Mouse (Mus musculus) testis, postnatal 14 days (tissue): Measurements from ENCODE around the gene Olfr1448.
"Not testable (repeated sequence)": the region's sequence is repeated elsewhere in the genome, so short reads cannot be mapped to it uniquely, and the experiment has no call there.

Source experiments
- DNase-seq: peaks from one replicate; pipeline ENCODE4 v3.0.0; 2021; ENCODE audit warnings: low spot score

Gene Olfr1448

DNA sequence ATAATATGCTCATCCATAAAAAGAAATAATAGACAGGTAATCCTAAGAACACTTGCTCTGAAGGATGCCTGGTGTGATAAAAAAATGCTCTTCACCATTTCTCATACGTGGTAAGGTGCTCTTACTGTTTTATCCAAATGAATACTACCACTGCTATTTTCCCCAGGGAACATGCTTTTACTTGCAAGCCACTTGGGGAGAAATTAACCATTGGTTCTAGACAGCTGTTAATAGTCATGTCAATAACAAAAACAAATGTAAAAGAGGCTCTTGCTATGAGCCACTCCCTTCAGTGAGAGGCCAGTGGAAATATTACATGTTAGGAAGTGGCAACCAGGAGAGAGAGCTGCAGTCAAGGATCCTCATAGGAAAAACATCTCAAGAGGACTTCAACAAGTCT, at the start of gene Olfr1448:
TSS of gene Olfr1448 (minus strand) at position 101 of the 400 bp plus-strand sequence.
- DNase-seq, result no peak

DNA sequence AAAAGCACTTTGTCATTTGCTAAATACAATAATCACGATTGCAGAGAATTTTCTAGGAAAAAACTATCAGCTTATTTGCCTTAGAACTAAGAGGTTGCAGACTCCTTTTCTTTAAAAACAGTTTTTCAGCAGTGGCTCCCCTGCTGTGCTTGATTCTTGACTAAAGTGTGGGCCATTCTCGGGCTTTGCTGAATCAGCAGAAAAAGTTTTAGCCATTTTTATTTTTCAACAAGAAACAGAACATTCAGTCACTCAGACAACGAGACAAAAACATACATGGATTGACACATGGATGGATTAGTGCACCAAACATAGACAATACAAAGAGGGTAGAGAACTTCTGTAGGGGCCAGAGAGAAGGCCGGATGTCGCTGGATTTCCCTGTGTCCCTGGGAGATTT, 45.9 kb upstream of the Olfr1448 start:
- not testable (repeated sequence) for DNase-seq

- no peak for DNase-seq
These were observed 25.7 kb upstream of the Olfr1448 start, which contains the start of gene Olfr1450 for GRCm38 (mm10) chr19:12949958-12950357. TSS of gene Olfr1450 (plus strand) at chr19:12950258.

DNA sequence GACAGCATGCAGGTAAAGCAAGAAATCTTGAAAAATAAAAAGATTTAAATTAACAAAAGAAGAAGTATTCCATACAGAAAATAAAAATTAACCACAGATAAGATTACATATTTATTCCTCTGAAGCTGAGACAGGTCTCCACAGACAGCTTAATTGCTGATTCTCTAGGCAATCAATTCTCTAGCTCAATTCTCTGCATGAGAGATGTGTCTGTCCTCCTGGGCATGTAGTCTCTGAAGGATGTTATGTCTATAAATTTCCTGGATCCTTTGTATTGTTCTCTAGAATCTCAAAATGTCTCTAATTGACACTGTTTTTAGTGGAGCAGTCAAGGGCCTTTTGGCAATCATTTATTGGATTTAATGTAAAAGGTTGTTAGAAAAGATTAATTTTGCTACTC, 6.3 kb upstream of the Olfr1448 start, which contains the start of gene Olfr1449:
TSS of gene Olfr1449 (plus strand) at position 301 of the 400 bp plus-strand sequence.
- no peak for DNase-seq

- DNase-seq, result no peak
These were observed 20.6 kb downstream of the Olfr1448 start, which contains the start of gene Olfr1447 for GRCm38 (mm10) chr19:12903643-12904042. TSS of gene Olfr1447 (minus strand) at chr19:12903743.

DNA sequence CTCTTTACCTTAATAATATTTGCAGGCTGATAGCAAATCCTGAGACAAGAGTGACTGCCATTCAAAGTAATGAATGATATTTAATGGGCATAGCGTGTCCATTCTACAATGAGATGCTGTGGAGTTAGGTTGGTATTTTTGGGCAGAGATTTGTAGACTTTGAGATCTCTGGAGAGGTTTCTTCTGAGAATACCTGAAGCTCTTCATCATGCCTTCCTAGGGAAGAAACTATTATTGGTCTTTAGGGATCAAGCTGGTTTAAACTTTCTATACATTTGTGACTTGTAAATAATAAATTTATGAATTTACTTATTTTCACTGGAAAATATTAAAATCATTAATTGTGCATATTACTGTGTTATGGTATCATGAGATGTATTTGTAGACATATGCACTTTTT, 30.8 kb downstream of the Olfr1448 start, which contains the start of gene Olfr1446:
TSS of gene Olfr1446 (minus strand) at position 101 of the 400 bp plus-strand sequence.
- DNase-seq, result no peak

DNA sequence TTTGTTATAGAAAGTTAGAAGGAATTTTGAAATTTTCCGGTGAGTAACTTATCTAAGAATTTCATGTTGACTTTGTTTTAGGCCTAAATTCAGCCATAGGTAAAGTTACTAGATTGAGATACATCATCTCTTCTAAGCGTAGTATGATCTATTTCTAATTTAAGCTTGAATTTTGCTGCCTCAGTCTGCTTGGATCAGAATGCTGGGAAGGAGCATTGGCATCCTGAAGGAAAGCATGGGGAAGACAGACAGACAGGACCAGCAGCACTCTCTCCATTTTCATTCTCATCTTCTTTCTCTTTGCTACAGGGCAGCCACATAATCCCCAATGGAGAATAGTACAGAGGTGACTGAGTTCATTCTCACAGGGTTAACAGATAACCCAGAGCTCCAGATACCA, 40.7 kb downstream of the Olfr1448 start, which contains the start of gene Olfr1445:
TSS of gene Olfr1445 (plus strand) at position 301 of the 400 bp plus-strand sequence.
- no peak for DNase-seq
